Mouse (Mus musculus) cerebellum, postnatal 4 days (tissue): ENCODE measurements around the gene Gm3468.
A peak's percentile ranks its signal among the peaks of the same experiment; 100 is the strongest.
"Not testable (repeated sequence)": the region's sequence is repeated elsewhere in the genome, so short reads cannot be mapped to it uniquely, and the experiment has no call there.

ENCODE experiments used
- DNase-seq, 2 experiments: peaks; one replicate each; pipeline ENCODE4 v3.0.0; 2022; ENCODE audit warnings: low spot score in 2 of 2, mixed read lengths in 1 of 2

Gene Gm3468

DNA sequence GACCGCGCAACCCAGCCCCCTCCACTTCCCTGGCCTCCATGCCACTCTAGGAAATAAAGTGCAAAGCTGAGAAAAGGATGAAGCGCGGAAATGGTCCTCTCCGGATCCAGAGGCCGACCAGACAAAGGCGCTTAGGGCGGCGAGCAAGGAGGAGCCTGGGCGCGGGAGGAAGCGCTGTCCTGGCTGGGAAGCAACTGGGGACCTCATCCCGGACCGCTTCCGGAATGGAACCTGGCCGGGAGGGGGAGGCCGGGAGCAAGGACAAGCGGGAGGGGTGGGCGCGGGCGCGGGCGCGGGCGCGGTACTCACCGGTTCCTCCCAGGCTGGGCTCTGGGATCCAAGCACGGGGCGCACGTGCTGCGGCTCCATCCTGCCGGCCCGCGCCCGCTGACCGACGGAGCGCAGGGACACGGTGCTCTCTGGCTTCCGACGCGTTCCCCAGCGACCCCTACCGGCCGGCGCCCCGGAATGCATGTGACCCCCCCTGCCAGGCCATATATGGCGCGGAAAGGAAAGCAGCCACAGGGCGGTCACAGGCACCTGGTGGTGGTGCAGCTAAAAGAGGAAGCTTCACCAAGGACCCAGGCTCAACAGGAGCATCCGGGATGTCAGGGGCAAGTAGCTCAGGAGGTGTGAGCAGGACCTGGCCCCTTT lies at the start of gene Gm3468:
Gene Gm3468 (minus strand): TSS at position 394 of the 654 bp plus-strand sequence.
- DNase-seq: peak; percentile 42 to 72

DNA sequence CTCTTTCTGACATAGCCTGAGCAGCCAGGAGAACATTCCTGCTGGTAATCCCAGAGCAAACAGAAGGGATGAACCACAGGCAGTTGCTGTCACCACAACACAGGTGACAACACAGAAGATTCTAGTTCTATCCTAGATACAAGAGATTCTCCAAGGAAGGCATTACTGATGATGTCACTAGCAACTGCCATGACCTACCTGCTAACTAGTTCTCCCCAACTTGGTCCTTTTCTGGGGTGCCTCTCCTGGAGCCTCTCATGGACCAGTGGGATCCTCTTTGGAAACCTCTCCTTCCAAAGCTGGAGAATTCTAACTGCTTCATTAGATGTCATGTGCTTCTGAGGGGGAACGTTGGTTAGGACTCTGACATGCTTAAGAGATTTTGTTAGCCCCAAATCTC lies 17.2 kb upstream of the Gm3468 start, which contains the start of gene Gm3476:
Gene Gm3476 (minus strand): TSS at position 101 of the 400 bp plus-strand sequence.
- not testable (repeated sequence) for DNase-seq

DNA sequence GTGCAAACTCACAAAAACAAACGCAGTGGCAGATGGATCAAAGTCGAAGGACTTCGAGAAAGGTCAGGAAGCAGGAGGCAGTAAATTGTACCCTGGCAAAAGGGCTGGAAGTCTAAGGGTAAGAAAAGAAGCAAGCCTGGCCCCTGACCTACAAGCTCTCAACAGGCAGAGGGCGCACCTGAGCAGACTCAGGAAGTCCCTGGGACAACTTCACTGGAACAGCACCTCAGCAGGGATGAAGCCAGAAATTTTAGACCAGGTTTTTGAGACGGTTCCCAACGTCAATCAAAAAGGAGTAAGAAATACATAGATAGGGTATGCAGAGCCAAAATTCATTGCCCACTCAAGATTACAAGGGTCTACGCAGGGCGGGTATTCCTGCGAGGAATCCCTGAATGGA lies 965 bp downstream of the Gm3468 start:
- not testable (repeated sequence) for DNase-seq

GRCm38 (mm10) chr14:6093842-6094241 lies 14.6 kb downstream of the Gm3468 start, which contains the start of gene Gm8206:
Gene Gm8206 (minus strand): TSS chr14:6093942.
- not testable (repeated sequence) for DNase-seq

DNA sequence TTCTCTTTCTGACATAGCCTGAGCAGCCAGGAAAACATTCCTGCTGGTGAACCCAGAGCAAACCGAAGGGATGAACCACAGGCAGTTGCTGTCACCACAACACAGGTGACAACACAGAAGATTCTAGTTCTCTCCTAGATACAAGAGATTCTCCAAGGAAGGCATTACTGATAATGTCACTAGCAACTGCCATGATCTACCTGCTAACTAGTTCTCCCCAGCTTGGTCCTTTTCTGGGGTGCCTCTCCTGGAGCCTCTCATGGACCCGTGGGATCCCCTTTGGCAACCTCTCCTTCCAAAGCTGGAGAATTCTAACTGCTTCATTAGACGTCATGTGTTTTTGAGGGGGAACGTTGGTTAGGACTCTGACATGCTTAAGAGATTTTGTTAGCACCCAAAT lies 50.3 kb downstream of the Gm3468 start, which contains the start of gene Gm6337:
Gene Gm6337 (minus strand): TSS at position 101 of the 400 bp plus-strand sequence.
- not testable (repeated sequence) for DNase-seq
